Mouse (Mus musculus): ENCODE data around the gene St5. TPM values are rescaled to one million over a fixed set of nuclear protein-coding genes. Genes with fewer than 3 reads are reported as not detected.
A peak's percentile ranks its signal among the peaks of the same experiment; 100 is the strongest.

Gene St5
- polyA plus RNA-seq, 1 experiment from 2014 or later, result 58.9 TPM

DNA sequence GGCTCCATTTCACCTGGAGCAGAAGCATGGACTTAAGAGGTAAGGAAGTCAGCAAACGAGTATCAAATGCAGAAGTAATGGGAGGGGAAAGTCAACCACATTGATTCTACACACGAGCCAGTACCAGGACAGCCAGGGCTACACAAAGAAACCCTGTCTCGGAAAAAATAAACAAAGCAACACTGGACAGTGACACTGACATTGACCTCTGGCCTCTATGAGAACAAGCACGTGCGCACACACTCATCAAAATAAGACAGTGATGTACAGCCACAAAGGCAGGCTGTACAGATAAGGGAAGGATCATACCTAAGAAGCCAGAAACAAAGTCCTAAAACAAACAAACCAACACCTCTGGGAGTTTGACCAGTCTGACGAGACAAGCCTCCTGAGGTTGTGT is 45.5 kb downstream of the St5 start:
- Histone ChIP-seq H3K27me3 (replicated peaks; ENCODE audit: insufficient read depth, low read length) (no peaks in the 10 kb centered on the region), H3K4me3 (ENCODE audit: low read depth, low read length) (no peak overlapping the region), H3K4me2 (replicated peaks; ENCODE audit: low read depth, low read length) (no peak overlapping the region), H3K27ac (ENCODE audit: low read length) (no peak overlapping the region), H3K36me3 (ENCODE audit: insufficient read depth, low read length) (no peaks in the 10 kb centered on the region), H3K9me3 (ENCODE audit: low read length) (no peaks in the 10 kb centered on the region), H3K9ac (replicated peaks; ENCODE audit: low read depth) (no peak overlapping the region), H3K4me1 (ENCODE audit: insufficient read depth, low read depth, low read length) (peaks cover 4% of the 10 kb centered on the region; the same call in 1 of the 2 replicates)
- no peak for DNase-seq (ENCODE audit: low spot score)
- ATAC-seq, result no peak
- TF ChIP-seq EP300 (IDR thresholded peaks at IDR 0.05) (no peak), CTCF (IDR thresholded peaks at IDR 0.05) (no peak)
- WGBS, result 29% methylated on average over 6 of the region's 6 CpGs

GRCm38 (mm10) chr7:109654871-109655270 is 48.5 kb downstream of the St5 start:
- ATAC-seq (no peak), DNase-seq (ENCODE audit: low spot score) (no peak)
- H3K4me1 ChIP-seq (ENCODE audit: insufficient read depth, low read depth, low read length), result no peaks in the 10 kb centered on the region
- WGBS, result 77% methylated on average over 5 of the region's 5 CpGs
- H3K4me2 ChIP-seq (replicated peaks; ENCODE audit: low read depth, low read length), result no peak overlapping the region
- H3K27me3 ChIP-seq (replicated peaks; ENCODE audit: insufficient read depth, low read length), result no peaks in the 10 kb centered on the region
- no peak overlapping the region for H3K27ac ChIP-seq (ENCODE audit: low read length)
- H3K9ac ChIP-seq (replicated peaks; ENCODE audit: low read depth), result no peak overlapping the region
- no peaks in the 10 kb centered on the region for H3K36me3 ChIP-seq (ENCODE audit: insufficient read depth, low read length)
- H3K9me3 ChIP-seq (ENCODE audit: low read length), result no peaks in the 10 kb centered on the region
- no peak overlapping the region for H3K4me3 ChIP-seq (ENCODE audit: low read depth, low read length)
- TF ChIP-seq CTCF (IDR thresholded peaks at IDR 0.05), result no peak

DNA sequence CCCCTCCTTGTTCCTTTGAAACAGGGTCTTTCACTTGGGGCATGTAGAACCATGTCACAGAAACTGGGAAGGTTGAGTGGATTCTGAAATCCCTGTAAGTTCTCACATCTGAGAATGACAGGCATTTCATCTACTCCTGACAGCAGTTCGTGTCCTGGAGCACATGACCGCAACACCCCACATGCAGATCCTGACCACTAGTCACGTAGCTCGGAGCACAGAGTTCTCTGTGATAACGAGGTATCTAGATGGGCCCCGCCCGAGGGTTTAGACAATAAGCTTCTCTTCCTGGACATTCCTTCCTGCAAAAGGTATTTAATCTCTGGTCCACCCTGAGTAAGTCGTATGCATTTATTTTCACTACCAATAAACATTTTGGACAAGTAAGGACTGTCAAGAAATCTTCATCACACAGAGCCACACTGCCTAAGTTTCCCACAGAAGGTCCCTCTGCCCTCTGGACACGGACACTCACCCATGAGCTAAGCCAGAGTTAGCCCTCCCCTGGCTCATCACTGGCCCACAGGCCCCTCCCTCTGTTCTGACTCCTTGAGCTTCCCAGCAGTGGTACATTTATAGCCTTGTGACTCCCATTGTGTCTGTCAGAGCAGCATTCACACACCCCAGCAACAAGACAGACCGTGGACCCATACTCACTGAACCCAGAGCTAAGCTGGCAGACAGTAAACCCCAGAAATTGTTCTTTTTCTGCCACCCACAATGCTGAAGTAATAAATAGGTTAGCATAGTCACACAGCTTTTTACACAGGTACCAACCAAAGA is 54.4 kb downstream of the St5 start:
- DNase-seq (ENCODE audit: low spot score) (peak; percentile 30), ATAC-seq (peak; percentile 60)
- H3K4me2 ChIP-seq (replicated peaks; ENCODE audit: low read depth, low read length), result no peak overlapping the region
- peaks cover 11% of the 10 kb centered on the region; the same call in 1 of the 2 replicates for H3K4me1 ChIP-seq (ENCODE audit: insufficient read depth, low read depth, low read length)
- H3K27ac ChIP-seq (ENCODE audit: low read length), result peak overlapping the region; percentile 47
- no peaks in the 10 kb centered on the region for H3K27me3 ChIP-seq (replicated peaks; ENCODE audit: insufficient read depth, low read length)
- 0 out of 2 replicates have a peak overlapping the region, but pooled peaks have one; percentile 5 for H3K9ac ChIP-seq (replicated peaks; ENCODE audit: low read depth)
- no peaks in the 10 kb centered on the region for H3K9me3 ChIP-seq (ENCODE audit: low read length)
- TF ChIP-seq CTCF (IDR thresholded peaks at IDR 0.05) (no peak), EP300 (IDR thresholded peaks at IDR 0.05) (0 out of 2 replicates have a peak, but pooled peaks have one; percentile 9)
- WGBS, result 53% methylated on average over 10 of the region's 10 CpGs
- no peaks in the 10 kb centered on the region for H3K36me3 ChIP-seq (ENCODE audit: insufficient read depth, low read length)
- H3K4me3 ChIP-seq (ENCODE audit: low read depth, low read length), result no peak overlapping the region

GRCm38 (mm10) chr7:109646574-109646973 is 56.8 kb downstream of the St5 start:
- no peak overlapping the region for H3K4me2 ChIP-seq (replicated peaks; ENCODE audit: low read depth, low read length)
- no peaks in the 10 kb centered on the region for H3K27me3 ChIP-seq (replicated peaks; ENCODE audit: insufficient read depth, low read length)
- peak; percentile 37 for DNase-seq (ENCODE audit: low spot score)
- H3K9me3 ChIP-seq (ENCODE audit: low read length), result no peaks in the 10 kb centered on the region
- peaks cover 11% of the 10 kb centered on the region; the same call in 1 of the 2 replicates for H3K4me1 ChIP-seq (ENCODE audit: insufficient read depth, low read depth, low read length)
- TF ChIP-seq CTCF (IDR thresholded peaks at IDR 0.05) (no peak), EP300 (IDR thresholded peaks at IDR 0.05) (no peak)
- no peak overlapping the region for H3K4me3 ChIP-seq (ENCODE audit: low read depth, low read length)
- peak overlapping the region; percentile 47; the same call in 1 of the 2 replicates for H3K27ac ChIP-seq (ENCODE audit: low read length)
- ATAC-seq, result no peak
- WGBS, result 10% methylated on average over 3 of the region's 3 CpGs
- no peak overlapping the region for H3K9ac ChIP-seq (replicated peaks; ENCODE audit: low read depth)
- no peaks in the 10 kb centered on the region for H3K36me3 ChIP-seq (ENCODE audit: insufficient read depth, low read length)

DNA sequence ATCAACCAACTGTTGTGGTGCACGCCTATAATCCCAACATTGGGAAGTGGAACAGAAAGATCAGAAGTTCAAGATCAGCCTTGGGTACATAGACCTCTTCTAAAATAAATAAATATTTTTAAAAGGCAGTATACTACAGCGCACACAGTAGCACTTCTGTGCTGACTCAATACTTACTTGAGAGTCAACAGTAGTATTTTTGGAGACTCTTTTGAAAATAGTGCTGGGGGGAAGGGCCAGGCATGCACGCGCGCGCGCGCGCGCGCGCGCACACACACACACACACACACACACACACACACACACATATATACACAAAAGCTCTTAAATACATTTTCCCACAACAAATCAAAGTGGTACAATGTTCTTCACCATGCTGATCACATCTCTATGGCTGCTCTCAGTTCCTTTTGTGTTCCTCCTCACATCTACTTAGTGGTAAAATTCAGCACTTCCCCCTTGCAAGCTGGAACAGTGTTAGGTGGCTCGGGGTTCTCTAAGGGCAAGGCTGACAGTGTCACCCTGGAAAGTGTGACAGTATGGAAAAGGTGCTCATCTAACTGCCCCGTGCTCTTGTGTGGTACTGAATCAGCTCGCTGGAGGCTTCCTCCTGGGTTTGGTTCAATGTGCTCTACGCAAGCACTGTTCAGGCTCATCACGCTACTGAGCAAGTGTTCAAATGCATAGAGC is 60.0 kb downstream of the St5 start:
- ATAC-seq, result no peak
- H3K9me3 ChIP-seq (ENCODE audit: low read length), result no peaks in the 10 kb centered on the region
- H3K27ac ChIP-seq (ENCODE audit: low read length), result no peak overlapping the region

GRCm38 (mm10) chr7:109641963-109642362 is 61.4 kb downstream of the St5 start:
- TF ChIP-seq EP300 (IDR thresholded peaks at IDR 0.05) (no peak), CTCF (IDR thresholded peaks at IDR 0.05) (no peak)
- H3K4me1 ChIP-seq (ENCODE audit: insufficient read depth, low read depth, low read length), result peaks cover 3% of the 10 kb centered on the region; the same call in 1 of the 2 replicates
- 18% methylated on average over 1 of the region's 1 CpGs for WGBS
- no peaks in the 10 kb centered on the region for H3K36me3 ChIP-seq (ENCODE audit: insufficient read depth, low read length)
- H3K9ac ChIP-seq (replicated peaks; ENCODE audit: low read depth), result no peak overlapping the region
- H3K9me3 ChIP-seq (ENCODE audit: low read length), result no peaks in the 10 kb centered on the region
- no peak overlapping the region for H3K4me2 ChIP-seq (replicated peaks; ENCODE audit: low read depth, low read length)
- DNase-seq (ENCODE audit: low spot score) (peak; percentile 36), ATAC-seq (no peak)
- no peak overlapping the region for H3K4me3 ChIP-seq (ENCODE audit: low read depth, low read length)
- H3K27me3 ChIP-seq (replicated peaks; ENCODE audit: insufficient read depth, low read length), result no peaks in the 10 kb centered on the region
- no peak overlapping the region for H3K27ac ChIP-seq (ENCODE audit: low read length)

More for the DNA sequence above, 60.0 kb downstream of the St5 start:
- no peak for DNase-seq (ENCODE audit: low spot score)
- H3K36me3 ChIP-seq (ENCODE audit: insufficient read depth, low read length), result no peaks in the 10 kb centered on the region
- H3K4me1 ChIP-seq (ENCODE audit: insufficient read depth, low read depth, low read length), result peaks cover 9% of the 10 kb centered on the region; the same call in 1 of the 2 replicates
- TF ChIP-seq EP300 (IDR thresholded peaks at IDR 0.05), result no peak
- no peak for TF ChIP-seq CTCF (IDR thresholded peaks at IDR 0.05)
- no peak overlapping the region for H3K4me2 ChIP-seq (replicated peaks; ENCODE audit: low read depth, low read length)
- no peak overlapping the region for H3K9ac ChIP-seq (replicated peaks; ENCODE audit: low read depth)
- H3K4me3 ChIP-seq (ENCODE audit: low read depth, low read length), result no peak overlapping the region
- no peaks in the 10 kb centered on the region for H3K27me3 ChIP-seq (replicated peaks; ENCODE audit: insufficient read depth, low read length)
- 92% methylated on average over 18 of the region's 18 CpGs for WGBS
